Mouse (Mus musculus) forebrain, embryonic 14.5 days (tissue): ENCODE measurements at regions not wholly inside any gene's neighbourhood (a gene's known extent, or its start where the extent isn't known, plus 50 kb on each side); places are given as distances from the start of the nearest gene placed in this dataset.

ENCODE experiments used
- ATAC-seq: fragments of 200-750 bp; cut with Nextera tagmentation; 2 replicates; pipeline ENCODE4 v1.8.0; 2017; ENCODE audit warnings: mild to moderate bottlenecking, moderate library complexity
- DNase-seq: peaks from one replicate; pipeline ENCODE4 v3.0.0-alpha.2; 2015; ENCODE audit warnings: low spot score
- H3K27ac ChIP-seq: fragments of 300-500 bp; sonication (generic); 2 replicates; pipeline ENCODE4 v1.5.1; 2014; ENCODE audit warnings: low read depth, mild to moderate bottlenecking, control low read depth, low read length, moderate library complexity
- H3K27me3 ChIP-seq: fragments of 300-500 bp; sonication (generic); replicated peaks from 2 replicates; pipeline ENCODE4 v1.6.1; 2014; ENCODE audit warnings: low read length, control low read depth, mixed read lengths; ENCODE audit not compliant: control insufficient read depth, insufficient read depth
- H3K36me3 ChIP-seq: fragments of 300-500 bp; sonication (generic); 2 replicates; pipeline ENCODE4 v1.6.1; 2014; ENCODE audit warnings: low read length, control low read depth; ENCODE audit not compliant: control insufficient read depth, insufficient read depth
- H3K4me1 ChIP-seq: fragments of 300-500 bp; sonication (generic); 2 replicates; pipeline ENCODE4 v1.6.1; 2014; ENCODE audit warnings: antibody characterized with exemption, low read length, control low read depth; ENCODE audit not compliant: control insufficient read depth, insufficient read depth
- H3K4me2 ChIP-seq: fragments of 300-500 bp; sonication (generic); 2 replicates; pipeline ENCODE4 v1.6.1; 2014; ENCODE audit warnings: mild to moderate bottlenecking, control low read depth, low read length
- H3K4me3 ChIP-seq: fragments of 300-500 bp; sonication (generic); 2 replicates; pipeline ENCODE4 v1.5.1; 2014; ENCODE audit warnings: low read depth, low read length, control low read depth
- H3K9ac ChIP-seq: fragments of 300-500 bp; sonication (generic); 2 replicates; pipeline ENCODE4 v1.6.1; 2014; ENCODE audit warnings: mild to moderate bottlenecking, low read length, control low read depth, moderate library complexity
- H3K9me3 ChIP-seq: fragments of 300-500 bp; sonication (generic); replicated peaks from 2 replicates; pipeline ENCODE4 v1.6.1; 2016; ENCODE audit warnings: low read length, control low read depth, mixed read lengths; ENCODE audit not compliant: control insufficient read depth
- WGBS: fragments of 180-500 bp; shearing (Covaris S2); extraction: QIAGEN DNeasy Blood & Tissue Kit; methylation state at CpG from one replicate; pipeline ENCODE4 v1.1.7; 2014; 5-methylcytosine and 5-hydroxymethylcytosine counted together

DNA sequence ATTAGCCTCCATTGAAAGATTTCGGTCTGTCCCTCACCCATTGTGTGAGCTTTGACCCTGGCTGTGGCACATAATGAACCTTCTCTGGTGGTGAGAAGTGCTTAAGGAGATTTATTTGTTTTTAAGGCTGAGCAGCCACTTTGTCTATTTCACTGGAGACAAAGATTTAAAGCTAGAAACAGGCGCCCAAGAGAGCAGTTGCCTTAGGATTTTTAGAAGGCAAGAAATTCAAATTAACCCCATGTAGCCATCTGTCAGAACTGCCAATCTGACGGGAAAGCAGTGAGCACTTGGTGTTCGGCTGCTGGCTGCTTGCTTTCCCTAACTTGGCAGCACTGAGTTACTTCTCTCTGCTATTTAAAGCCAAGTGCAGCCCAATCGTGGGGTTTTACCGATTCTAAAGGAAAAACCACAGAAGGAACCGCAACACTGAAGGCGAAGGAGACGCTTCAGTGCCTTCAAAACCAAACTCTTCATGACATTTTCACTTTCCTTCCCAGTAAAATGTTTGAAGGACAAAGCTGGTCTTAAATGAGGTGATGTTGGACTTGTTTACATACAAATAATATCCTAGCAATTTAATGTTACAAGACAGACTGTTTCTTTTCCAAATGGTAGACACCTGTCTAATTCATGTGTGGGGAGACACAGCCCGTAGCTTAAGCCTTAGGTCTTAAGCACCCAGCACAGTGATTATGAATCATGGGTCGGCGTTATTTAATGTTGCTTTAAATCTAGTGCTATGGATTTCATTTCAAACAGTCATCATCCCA is 88.9 kb upstream of the Ptpn13 start:
- Histone ChIP-seq H3K27ac (peak overlapping the region; percentile 86), H3K4me3 (0 out of 2 replicates have a peak overlapping the region, but pooled peaks have one; percentile 1), H3K4me2 (peak overlapping the region; percentile 38), H3K9me3 (no peaks in the 10 kb centered on the region), H3K4me1 (peaks cover 18% of the 10 kb centered on the region), H3K36me3 (no peaks in the 10 kb centered on the region), H3K9ac (peak overlapping the region; percentile 4; the same call in 1 of the 2 replicates), H3K27me3 (0 out of 2 replicates have a peak, but pooled peaks cover 2% of the 10 kb centered on the region)
- peak; percentile 95 for DNase-seq
- 6% methylated on average over 12 of the region's 12 CpGs for WGBS
- peak; percentile 85 for ATAC-seq

DNA sequence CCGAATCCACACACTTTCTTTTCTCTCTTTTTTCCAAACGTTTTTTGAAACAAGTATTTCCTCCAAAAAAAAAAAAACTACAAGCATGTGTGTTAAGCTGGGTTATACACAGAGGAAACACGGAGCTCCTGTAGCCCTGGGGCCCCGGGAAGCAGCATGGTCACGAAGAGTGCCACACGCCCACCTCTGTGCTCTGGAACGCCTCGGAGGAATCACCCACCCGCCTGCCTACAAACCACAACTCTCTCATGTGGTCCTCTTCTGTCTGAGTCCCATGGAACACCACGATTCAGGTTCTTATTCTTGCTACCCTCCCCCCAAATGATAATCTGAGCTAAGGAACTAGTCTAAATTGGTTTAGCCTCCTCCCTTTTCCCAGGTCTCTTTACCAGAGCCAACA is 98.6 kb upstream of the Ptpn13 start:
- 78% methylated on average over 10 of the region's 10 CpGs for WGBS
- no peak overlapping the region for H3K4me2 ChIP-seq
- H3K4me3 ChIP-seq = no peak overlapping the region
- ATAC-seq = no peak
- no peak for DNase-seq
- no peaks in the 10 kb centered on the region for H3K4me1 ChIP-seq
- H3K9me3 ChIP-seq = no peaks in the 10 kb centered on the region
- H3K27me3 ChIP-seq = no peaks in the 10 kb centered on the region
- H3K27ac ChIP-seq = no peak overlapping the region
- no peak overlapping the region for H3K9ac ChIP-seq
- H3K36me3 ChIP-seq = no peaks in the 10 kb centered on the region

DNA sequence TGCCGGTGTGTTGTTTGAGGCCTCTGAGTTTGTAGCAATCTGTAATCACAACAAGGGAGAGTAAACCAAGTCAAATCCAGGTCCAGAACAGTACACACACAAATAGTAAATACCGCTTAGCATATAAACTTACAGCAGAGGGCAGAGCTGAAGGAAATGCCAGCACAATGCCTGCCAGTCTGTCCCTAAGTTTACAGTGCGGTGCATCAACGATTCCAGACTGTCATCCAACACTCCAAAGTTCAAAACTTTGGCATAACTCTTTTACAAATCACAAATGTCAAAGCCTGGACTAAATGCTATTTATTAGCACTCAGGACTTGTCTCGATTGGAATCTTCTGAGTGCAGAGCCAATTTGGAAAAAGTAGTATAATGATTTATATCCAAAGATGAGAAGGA is 104.7 kb upstream of the Ptpn13 start:
- 80% methylated on average over 5 of the region's 5 CpGs for WGBS
- Histone ChIP-seq H3K9me3 (no peaks in the 10 kb centered on the region), H3K4me2 (no peak overlapping the region), H3K4me3 (no peak overlapping the region), H3K27ac (no peak overlapping the region), H3K36me3 (no peaks in the 10 kb centered on the region), H3K27me3 (no peaks in the 10 kb centered on the region), H3K9ac (no peak overlapping the region), H3K4me1 (no peaks in the 10 kb centered on the region)
- DNase-seq (no peak), ATAC-seq (no peak)

DNA sequence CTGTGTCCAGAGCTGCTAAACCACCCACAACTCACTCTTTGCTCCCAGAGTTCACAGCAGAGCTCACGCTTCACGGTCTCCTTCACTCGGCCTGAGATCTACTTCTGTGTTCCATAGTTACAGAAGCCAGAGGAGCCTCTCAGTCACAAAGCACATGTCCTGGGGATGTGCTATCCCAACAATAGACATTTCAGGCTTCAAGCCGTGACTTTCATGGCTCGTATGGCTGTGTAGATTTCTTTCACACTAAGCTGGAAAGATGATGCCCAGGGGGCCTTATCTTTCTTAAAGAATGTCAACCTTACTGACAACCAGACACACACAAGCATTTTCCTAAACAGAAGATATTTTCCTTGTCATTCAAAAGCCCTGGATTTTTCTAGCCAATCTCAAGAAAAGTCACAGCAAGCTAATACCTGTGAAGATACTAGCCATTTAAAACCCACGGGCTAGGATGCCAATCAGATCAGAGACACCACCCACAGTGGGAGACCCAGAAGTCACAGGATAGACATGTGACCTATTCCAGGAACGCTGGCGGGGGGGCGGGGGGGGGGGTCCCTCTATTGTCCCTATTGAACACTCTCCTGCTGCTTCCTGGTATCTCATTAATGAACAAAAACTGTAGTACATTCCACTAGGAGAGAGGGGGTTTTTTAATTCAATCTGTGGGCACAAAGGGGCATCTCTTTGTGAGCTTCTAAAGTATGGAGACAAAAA is 98.8 kb upstream of the Mapk10 start:
- no peak overlapping the region for H3K4me3 ChIP-seq
- no peaks in the 10 kb centered on the region for H3K27me3 ChIP-seq
- peak; percentile 39 for DNase-seq
- no peak overlapping the region for H3K4me2 ChIP-seq
- no peaks in the 10 kb centered on the region for H3K36me3 ChIP-seq
- H3K9ac ChIP-seq = no peak overlapping the region
- H3K9me3 ChIP-seq = no peaks in the 10 kb centered on the region
- no peak overlapping the region for H3K27ac ChIP-seq
- H3K4me1 ChIP-seq = no peaks in the 10 kb centered on the region
- 7% methylated on average over 9 of the region's 9 CpGs for WGBS
- peak; percentile 63; the same call in 1 of the 2 replicates for ATAC-seq

DNA sequence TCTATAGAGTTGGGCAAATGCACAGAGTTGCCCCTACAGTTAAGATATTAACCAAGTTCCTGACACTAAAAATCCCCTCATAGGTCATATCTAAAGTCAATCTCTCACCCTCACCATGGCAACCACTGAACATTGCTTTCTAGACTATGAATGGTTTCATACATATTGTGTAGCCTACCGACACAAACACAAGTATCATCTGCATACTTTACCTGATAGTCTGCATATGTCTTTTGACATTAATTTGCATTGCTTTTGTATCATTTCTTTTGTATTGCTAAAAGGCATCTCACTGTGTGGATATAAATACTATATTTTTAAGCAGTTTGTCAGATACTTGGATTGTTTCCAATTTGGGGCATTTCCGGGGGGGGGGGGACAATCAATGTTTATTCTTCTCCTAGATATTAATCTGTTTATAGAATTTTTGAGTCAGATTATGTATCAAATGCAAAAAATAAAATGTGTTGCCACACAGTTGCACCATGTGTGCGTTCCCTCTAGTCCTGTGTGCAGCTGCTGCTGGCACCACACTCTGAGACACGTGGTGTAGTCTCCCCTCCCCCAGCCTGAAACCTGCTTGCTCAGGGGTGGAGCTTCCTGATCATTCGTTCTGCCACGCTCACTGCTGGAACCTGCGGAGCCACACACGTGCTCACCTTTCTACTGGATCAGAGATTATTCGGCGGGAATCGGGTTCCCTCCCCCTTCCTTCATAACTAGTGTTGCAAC is 94.7 kb upstream of the Mapk10 start:
- H3K4me2 ChIP-seq = no peak overlapping the region
- DNase-seq (peak; percentile 61), ATAC-seq (peak; percentile 83)

DNA sequence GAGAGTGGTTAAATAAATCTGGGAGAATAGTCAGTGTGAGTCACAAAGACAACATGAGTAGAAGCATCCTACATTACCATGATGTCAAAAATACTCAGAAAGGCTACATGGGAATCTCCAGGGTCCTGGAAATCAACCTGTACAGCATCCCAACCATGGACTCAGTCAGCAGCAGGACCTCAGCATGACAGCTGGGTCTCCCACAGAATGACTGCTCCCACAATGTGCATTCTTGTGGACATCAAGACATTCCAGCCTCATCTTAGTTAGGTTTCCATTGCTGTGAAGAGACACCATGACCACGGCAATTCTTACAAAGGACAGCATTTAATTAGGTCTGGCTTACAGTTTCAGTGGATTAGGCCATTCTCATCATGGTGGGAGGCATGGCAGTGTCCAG is 93.8 kb upstream of the Mapk10 start:
- Histone ChIP-seq H3K4me1 (no peaks in the 10 kb centered on the region), H3K9ac (no peak overlapping the region), H3K9me3 (no peaks in the 10 kb centered on the region), H3K4me3 (no peak overlapping the region), H3K27ac (no peak overlapping the region), H3K4me2 (no peak overlapping the region), H3K36me3 (no peaks in the 10 kb centered on the region), H3K27me3 (no peaks in the 10 kb centered on the region)
- no peak for DNase-seq
- ATAC-seq = no peak
- WGBS = 89% methylated on average over 1 of the region's 1 CpGs

More for the DNA sequence above, 94.7 kb upstream of the Mapk10 start:
- Histone ChIP-seq H3K9ac (no peak overlapping the region), H3K4me1 (no peaks in the 10 kb centered on the region), H3K27me3 (no peaks in the 10 kb centered on the region), H3K36me3 (no peaks in the 10 kb centered on the region), H3K9me3 (no peaks in the 10 kb centered on the region), H3K27ac (no peak overlapping the region), H3K4me3 (no peak overlapping the region)
- 67% methylated on average over 11 of the region's 11 CpGs for WGBS

DNA sequence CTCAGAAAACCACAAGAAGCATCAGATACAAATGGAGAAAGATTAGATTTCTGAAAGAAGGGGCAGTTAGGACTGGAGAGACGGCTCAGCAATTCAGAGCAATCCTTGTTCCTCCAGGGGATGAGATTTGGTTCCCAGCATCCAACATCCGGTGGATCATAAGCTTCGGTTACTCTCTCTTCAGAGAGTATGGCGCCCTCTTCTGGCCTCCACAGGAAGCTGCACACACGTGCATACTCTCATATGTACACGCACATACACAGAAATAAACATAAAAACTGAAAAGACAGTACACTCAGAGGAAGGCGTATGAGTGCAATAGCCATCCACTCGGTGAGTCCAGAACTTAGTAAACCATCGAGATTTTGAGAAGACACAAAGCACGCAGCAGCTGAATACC is 91.6 kb upstream of the Mapk10 start:
- DNase-seq (no peak), ATAC-seq (no peak)
- Histone ChIP-seq H3K4me3 (no peak overlapping the region), H3K9ac (no peak overlapping the region), H3K36me3 (no peaks in the 10 kb centered on the region), H3K27me3 (no peaks in the 10 kb centered on the region), H3K4me1 (no peaks in the 10 kb centered on the region), H3K9me3 (no peaks in the 10 kb centered on the region), H3K4me2 (no peak overlapping the region), H3K27ac (no peak overlapping the region)
- WGBS = 95% methylated on average over 10 of the region's 10 CpGs

DNA sequence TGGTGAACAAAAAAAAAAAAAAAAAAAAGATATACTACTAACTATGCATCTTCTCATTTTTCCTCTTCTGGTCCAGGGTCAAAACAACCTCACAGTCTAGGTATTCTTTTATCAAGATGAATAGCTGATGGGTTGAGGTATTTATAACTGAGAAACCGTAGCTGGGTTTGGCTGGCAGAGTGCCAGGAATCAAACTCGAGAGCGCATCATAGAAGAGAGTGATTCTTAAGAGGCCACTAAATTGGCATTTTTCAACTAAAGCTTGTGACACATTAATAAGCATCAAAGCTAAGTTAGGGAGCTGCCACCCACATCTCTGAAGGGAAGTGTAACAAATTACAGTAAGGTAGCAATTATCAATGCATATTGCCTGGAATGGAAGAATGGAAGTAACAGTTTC is 90.2 kb upstream of the Mapk10 start:
- ATAC-seq (no peak), DNase-seq (peak; percentile 65)
- Histone ChIP-seq H3K36me3 (no peaks in the 10 kb centered on the region), H3K27me3 (no peaks in the 10 kb centered on the region), H3K9me3 (no peaks in the 10 kb centered on the region), H3K4me2 (no peak overlapping the region), H3K9ac (no peak overlapping the region), H3K4me1 (no peaks in the 10 kb centered on the region), H3K4me3 (no peak overlapping the region), H3K27ac (no peak overlapping the region)
- 21% methylated on average over 3 of the region's 3 CpGs for WGBS
